Mouse (Mus musculus) right cerebral cortex, postnatal 25 days (tissue): ENCODE measurements around the gene Foxred2.

Experiments
- DNase-seq: peaks from one replicate; pipeline ENCODE4 v3.0.0; 2022

Foxred2 gene

GRCm38 (mm10) chr15:77945711-77946110 lies 10.8 kb downstream of the Foxred2 start:
- no peak for DNase-seq

GRCm38 (mm10) chr15:77941563-77941962 lies 15.0 kb downstream of the Foxred2 start:
- DNase-seq = no peak

GRCm38 (mm10) chr15:77938516-77938915 lies 18.0 kb downstream of the Foxred2 start:
- DNase-seq = no peak

DNA sequence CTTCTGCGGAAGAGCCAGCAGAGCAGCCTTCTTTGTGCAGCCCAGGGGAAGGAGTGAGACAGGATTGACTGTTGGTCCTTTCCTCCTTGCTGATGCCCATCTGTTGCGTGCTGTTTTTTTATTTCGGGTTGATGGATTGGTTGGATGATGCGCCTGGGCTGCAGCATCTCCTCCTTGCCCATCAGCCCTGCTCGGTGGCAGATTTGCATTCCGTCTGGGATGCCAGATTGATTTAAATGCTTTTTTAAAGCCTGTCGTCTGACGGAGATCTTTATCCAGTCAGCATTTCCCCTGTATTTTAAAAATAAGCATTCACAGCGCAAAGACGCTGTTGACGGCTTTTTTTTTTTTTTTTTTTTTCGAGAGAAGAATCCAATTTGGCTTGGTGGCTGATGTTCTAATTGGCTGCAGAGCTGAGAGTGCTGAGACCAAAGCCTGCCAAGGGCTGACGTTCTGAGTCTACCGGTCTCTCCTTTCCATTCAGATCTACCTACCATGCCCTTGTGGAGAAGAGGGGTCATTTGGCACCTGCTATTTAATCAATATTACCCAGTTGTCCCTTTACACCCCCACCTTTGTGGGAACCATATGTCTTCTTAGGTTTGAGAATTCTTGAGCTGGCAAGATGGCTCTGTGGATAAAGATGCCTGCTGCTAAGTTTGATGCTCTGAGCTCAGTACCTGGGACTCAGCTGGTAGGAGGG lies 20.7 kb downstream of the Foxred2 start:
- peak; percentile 36 for DNase-seq

- no peak for DNase-seq
These were observed 21.6 kb downstream of the Foxred2 start for GRCm38 (mm10) chr15:77934968-77935367.

- DNase-seq = no peak
These were observed 22.2 kb downstream of the Foxred2 start for GRCm38 (mm10) chr15:77934326-77934725.

DNA sequence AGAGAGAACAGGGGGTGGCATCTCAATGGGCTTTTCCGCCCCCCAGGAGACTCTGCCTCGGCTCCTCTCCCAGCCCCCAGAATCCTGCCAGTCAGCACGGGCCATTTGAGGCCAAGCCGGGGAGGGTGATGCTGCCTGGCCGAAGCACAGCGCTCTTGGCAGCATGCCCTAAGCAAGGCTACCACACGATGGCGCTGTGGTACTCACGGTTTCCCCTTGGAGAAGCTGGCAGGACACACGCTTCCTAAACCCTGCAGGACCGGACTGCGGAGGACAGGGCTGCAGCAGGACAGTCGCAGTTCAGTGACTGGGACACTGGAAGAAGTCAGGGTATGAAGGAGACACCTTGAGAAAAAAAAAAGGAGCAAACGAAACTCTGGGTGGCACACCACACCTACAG lies 22.8 kb downstream of the Foxred2 start:
- DNase-seq = peak; percentile 94

- no peak for DNase-seq
These were observed 23.3 kb downstream of the Foxred2 start for GRCm38 (mm10) chr15:77933222-77933621.

DNA sequence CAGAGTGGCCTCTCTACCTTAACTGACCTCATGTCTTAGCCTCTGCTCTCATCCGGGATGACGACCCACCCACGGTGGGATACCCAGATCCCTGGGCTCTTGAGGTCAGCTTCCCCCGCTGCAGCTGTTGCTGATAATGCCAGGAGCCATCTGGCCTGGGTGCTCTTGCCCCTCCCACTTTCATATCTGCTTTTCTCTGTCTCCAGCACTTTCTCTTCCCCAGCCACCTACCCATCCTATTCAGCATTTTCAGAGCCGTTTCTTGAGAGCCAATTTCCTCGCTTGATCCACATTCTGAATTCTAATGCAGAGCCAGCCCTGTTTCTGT lies 24.9 kb downstream of the Foxred2 start:
- no peak for DNase-seq

DNA sequence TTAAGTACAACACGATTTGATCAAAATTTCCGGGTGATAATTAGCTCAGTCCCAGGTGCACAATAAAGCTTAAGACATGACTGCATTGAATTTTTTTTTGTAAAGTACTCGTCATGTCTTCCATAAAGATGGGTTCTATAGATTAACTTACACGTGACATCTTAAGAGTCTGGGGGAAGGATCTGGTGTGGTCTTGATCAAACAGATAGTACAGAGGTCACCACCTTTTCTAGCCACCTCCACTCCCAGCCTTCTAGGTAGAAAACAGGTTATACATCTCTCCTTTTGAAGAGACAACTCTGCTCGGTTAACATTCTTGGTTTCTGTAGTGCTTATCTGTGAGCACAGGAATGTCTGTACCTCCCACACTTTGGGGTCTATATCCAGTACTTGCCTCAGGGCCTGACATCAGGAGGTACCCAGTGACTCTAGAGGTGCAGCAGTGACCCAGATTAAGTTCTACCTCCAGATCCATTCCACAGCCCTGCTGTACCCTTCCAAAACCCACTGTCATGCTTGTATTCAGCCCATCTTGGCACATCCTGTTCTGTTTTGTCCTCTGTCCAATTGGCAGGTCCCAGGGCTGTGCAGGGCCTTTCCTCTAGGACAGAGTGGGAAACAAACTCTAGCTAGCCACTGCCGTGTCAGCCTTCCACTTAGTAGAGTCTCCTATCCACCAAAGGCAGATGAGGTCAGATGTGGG lies 25.4 kb downstream of the Foxred2 start:
- no peak for DNase-seq

DNA sequence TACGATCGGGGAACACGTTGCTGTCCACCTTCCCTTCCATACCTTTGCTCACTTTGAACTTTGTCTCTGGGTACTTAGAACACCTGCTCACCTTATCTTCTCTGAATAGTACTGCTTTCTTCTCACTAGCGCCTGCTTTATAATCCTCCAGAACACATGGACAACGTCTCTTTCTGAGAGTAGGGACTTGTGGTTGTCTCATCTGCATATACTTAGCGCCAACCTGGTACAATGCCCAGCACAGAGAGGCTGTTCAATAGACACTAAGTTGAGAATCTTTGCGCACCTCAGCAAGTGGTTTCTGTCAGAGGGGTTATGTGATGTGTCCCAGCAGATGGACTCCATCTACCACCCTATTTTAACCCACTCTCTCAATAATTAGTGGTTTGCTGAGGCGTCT lies 26.7 kb downstream of the Foxred2 start:
- DNase-seq = no peak

- peak; percentile 97 for DNase-seq
These were observed 27.7 kb downstream of the Foxred2 start, which contains the start of gene Txn2 for GRCm38 (mm10) chr15:77928673-77929331. Gene Txn2, minus strand, starts transcription at chr15:77929006.

DNA sequence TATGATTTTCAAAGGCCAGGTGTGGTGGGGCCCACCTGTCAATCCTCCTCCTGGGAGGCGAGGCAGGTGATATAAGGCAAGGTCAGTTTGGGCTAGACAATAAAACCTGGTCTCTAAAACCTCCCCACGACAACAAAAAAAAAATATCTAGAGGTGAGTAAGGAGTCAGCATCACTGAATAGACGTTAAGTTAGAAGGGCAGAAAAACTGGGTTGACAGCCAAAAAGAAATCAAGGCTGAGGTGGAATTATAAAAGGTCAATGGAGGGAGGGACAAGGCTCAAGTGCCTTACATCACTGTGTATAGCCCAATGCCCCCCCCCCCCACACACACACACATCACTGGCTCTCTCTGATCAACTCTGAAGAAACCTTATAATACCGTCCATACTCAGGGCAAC lies 28.4 kb downstream of the Foxred2 start:
- DNase-seq = no peak

- no peak for DNase-seq
These were observed 29.6 kb downstream of the Foxred2 start for GRCm38 (mm10) chr15:77926921-77927320.

DNA sequence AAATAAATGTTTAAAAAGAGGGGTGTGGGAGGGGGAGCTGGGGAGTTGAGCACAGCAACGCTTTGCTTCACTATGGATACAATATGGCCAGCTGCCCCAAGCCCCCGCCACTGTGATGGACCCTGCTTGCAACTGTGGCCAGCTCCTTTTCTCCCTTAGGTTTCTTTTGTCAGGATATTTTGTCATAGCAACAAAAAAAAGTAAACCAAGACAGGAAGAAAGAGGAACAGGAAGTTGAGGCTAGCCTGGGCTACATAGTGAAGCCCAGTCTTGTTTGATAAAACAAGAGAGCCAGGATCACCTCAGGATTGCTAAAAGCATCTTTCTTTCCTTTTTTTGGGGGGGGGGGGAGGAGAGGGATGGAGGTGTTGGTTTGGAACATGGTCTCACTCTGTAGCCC lies 31.3 kb downstream of the Foxred2 start:
- DNase-seq = no peak

DNA sequence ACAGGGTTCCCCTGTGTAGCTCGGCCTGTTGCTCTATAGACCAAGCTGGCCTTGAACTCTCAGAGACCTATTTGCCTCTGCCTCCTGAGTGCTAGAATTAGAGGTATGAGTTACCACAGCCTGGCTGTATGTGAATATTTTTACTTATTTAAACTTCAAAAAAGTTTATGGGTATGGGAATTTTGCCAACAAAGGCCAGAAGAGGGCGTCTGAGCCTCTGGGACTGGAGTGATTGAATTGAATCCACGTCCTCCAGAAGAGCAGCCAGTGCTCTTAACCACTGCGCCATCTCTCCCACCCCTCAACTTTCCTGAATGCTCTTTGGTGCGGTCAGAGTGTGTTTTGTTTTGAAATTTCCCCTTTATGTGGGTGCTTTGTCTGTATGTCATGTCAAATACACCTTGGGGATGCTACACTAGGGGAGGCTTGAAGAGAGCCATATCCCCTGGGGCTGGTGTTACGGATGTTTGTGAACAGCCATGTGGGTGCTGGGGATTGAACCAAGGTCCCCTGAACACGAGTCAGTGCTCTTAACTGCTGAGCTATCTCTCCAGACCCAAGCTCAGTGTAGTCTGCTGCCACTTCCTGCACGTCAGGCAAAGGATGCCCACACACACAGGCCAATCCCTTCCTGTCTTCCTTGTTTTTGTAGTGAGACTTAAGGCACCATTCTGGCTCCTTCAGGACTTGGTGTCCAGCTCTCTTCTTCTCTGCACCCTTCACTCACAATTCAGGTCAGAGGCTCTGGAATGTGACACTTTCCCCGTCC lies 33.1 kb downstream of the Foxred2 start:
- no peak for DNase-seq

- no peak for DNase-seq
These were observed 33.8 kb downstream of the Foxred2 start for GRCm38 (mm10) chr15:77922710-77923109.

DNA sequence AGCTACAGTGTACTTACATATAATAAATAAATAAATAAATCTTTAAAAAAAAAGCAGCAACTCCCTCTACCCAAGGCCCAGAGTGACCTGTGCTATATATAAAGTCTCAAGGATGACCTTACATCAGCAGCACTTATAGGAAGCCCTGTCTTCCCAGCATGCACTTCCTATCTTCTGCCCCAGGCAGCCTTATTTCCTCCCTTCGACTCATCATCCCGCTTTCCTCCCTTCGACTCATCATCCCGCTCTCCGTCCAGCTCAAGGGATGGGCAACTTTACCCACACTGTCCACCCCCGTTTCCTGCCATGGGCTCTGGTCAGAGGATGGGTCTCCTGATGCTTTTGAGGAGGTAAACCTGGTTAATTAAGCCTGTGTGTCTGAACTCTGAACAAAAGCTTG lies 34.9 kb downstream of the Foxred2 start:
- DNase-seq = no peak

- no peak for DNase-seq
These were observed 35.7 kb downstream of the Foxred2 start for GRCm38 (mm10) chr15:77920511-77921462.

- no peak for DNase-seq
These were observed 37.1 kb downstream of the Foxred2 start for GRCm38 (mm10) chr15:77919441-77919840.

DNA sequence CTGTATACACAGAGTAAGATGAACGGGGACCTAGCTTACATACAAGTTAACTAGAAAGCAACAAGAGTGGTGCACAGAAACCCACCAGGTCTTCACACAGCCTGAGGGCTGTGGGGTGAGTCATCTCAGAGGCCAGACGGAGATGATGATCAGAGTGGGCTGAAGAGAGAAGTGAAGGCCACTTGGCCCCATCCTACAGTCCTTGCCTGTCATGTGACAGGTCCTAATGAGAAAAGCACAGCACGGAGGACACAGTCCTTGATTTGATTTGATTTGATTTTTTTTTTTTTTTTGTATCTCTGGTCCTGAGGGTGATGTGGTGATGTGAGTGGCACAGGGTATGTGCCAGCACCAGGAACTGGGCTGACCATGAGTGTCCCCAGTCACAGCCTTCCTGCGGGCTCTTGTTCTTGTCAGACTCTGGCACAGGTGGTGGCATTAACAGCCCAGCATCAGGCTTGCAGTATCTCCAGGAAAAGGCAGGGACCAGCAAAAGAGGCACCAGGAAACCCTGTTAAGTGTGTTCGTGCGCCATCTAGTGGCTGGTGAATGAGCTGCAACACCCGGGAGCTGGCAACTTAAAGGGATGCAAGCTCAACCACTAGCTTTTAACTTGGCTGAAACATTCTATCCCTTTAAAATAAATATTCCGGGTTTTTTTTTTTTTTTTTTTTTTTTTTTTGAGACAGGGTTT lies 39.5 kb downstream of the Foxred2 start:
- DNase-seq = peak; percentile 86

GRCm38 (mm10) chr15:77915287-77915686 lies 41.2 kb downstream of the Foxred2 start:
- DNase-seq = no peak
